Mouse (Mus musculus) MEL-GATA-1-ER (cell line): Measurements from ENCODE around the gene Ccdc141.

Experiments
- DNase-seq: peaks from one replicate; pipeline ENCODE4 v3.0.0-alpha.2; 2012; ENCODE audit warnings: low read depth; ENCODE audit errors: extremely low read depth

Gene Ccdc141

DNA sequence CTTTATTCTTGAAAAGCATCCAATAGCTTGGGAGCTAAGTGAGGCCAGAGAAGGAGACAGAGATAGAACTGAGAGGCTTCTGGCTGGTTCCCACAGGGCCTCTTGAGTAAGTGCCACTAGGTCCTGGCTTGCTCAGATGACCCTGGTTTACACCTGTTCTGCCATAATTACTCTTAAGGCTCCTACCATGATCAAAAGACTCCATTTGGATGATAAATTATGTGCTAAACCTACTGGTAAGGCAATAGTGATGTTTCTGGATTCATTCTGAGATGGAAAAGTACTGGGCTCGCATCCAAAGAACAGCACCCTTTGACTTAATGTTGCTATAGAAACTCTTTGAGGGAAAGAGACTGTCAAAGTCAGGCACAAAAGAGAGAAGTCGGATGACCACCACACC, 3.9 kb upstream of the Ccdc141 start:
- DNase-seq, result no peak

DNA sequence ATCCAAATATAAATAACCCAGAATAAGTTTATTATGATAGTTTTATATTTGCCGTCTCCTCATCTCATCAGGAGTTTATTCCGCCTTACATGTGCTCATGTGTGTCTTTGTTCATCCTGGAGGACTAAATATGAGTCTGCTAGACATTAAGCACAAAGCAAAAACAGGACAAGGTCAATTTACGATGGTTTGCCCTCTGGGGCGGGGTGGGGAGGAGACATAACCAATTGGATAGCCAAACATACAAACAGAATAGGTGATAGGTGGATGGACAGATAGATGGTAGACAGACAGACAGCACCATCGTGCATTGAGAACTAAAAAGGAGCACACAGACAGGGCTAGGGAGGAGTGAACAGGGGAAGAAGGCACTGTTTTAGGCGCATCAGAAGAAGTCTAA, 3.4 kb upstream of the Ccdc141 start:
- no peak for DNase-seq

DNA sequence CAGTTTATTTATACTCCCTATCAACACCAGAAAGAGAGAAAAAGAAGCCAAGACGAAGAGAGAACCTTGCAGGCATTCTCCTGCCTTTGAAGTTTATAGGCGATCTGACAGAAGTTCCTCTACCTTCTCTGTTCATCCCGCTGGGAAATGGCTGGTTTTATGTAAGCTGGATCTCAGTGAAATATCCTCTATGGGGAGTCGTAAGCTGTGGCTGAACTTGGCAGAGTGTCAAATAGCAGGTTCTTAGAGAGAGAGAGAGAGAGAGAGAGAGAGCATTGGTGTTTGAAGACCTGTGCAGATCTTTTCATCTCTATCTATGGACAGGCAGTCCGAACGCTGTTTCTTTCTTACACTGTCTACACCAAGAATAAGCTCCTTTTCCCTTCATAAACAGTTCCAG, 2.9 kb upstream of the Ccdc141 start:
- DNase-seq, result no peak

DNA sequence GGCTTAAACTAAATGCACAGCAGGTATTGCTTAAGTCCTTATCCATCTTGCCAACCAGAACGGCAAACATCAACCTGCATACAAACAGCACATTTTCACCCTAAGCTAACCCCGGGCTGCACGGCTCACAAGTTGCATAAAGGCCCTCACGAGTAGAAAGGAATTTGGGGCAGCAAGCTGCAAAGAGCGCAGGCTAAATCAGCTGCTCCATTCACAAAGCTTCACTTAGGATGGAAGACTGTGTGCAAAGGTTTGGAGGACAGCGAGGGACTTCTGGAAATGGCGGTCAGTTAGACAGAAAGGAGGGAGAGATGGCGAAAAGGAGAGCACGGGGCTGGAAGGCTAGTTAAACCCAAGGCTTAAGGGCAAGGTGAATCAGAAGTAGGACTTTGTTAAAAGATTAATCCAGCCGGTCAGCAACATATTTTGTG, 1.8 kb upstream of the Ccdc141 start:
- no peak for DNase-seq

DNA sequence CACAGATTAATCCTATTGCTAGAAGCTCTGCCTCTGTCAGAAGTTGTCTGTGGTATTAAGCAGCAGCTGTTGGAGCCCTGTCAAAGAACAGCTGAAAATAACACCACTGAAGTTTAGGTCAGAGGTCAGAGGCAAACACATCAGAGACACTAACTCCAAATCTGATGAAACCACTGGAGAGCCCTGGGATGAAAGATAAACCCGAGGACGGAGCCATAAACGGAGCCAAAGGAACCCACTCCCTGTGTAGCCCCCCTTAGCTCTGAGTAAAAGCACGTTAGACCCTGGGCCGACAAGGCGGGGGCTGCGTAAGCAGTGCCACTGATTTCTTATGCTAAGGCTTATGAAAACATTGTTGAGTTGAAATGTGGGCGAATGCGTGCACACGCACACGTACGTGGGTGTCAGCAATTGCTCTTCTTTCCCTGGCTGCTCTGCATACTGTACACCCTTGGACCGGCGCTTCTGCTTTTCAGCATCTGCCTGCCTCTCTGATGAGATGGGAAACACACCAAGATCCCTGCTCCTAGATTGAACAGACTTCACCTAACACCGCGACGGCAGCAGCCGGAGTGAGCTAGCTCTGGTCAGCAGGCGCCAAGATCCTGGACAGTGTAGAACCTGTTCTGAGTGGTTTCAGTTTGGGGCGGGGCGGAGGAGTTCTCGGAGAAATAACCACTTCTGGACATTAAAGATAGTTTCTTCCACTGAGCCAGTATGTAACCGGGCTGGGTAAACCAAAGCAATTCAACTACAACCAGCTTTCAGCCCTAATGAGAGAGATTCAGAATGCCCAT, 1.2 kb upstream of the Ccdc141 start:
- no peak for DNase-seq

DNA sequence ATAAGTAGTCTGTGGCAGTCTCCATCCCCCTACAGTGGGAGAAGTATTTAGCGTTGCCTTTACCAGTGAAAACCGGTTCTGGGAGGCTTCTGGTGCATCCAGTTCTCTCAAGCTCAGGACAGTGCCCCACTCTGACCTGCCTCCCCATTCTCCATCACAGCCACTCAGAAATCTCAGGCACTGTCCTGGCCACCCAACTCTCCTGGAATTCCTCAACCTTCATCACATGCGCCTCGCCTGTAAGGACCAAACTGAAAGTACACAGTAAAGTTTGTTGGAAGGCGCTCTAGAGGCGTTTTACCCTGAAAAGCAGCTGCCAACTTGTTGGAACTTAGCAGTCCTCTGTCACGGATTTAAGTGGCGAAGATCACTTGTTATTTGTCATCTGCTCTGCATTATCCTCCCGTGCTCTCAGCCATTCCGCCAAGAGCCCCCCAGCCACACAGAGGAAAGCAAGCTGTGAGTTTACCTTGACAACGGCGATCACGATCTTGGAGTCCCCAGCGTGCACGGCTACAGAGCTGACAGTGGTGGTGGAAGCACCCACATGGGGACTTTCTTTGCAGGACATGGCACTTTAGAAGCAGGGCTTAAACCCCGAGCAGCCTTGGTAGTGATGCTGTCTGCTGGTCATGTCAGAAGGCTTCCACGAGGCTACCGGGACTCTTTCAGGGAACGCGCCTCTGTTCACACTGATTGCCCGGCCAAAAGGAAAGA, 362 bp downstream of the Ccdc141 start:
- no peak for DNase-seq

DNA sequence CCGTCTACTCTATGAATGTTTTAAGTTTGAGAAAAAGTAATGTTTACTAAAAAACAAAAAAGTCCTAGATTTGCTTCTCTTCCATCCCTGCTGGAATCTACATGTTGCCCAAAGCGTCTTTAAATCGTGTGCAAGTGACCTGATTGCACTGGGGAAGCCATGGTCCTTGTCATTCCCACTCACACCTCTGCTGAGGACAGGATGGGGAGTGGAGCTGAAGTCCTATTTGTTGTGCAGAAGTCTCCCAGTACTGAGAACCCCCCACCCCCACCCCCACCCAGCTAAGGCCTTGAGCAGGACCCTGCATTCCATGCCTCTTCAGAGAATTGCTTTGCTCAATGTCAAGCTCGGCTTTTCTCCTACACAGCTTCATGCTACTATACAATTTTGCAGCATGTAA, 1.2 kb downstream of the Ccdc141 start:
- DNase-seq, result no peak

DNA sequence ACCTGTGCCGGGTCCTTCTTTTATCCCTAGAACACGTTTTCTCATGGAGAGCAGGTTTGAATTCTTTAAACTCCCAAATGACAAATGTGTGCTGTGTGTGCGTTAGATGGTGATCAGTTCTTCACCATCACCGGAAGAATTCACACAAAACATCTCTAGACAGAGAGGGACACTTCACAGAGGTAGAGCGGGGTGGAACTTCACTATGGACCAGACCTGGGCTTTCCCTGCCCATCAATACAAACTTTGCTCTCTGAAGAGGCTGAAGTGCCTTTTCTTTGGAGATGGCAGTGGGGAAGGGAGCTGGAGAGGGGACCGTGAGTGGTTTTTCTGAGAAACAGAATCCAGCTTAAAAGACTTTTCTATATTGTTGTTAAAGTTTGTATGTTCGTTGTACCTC, 1.7 kb downstream of the Ccdc141 start:
- DNase-seq, result no peak

DNA sequence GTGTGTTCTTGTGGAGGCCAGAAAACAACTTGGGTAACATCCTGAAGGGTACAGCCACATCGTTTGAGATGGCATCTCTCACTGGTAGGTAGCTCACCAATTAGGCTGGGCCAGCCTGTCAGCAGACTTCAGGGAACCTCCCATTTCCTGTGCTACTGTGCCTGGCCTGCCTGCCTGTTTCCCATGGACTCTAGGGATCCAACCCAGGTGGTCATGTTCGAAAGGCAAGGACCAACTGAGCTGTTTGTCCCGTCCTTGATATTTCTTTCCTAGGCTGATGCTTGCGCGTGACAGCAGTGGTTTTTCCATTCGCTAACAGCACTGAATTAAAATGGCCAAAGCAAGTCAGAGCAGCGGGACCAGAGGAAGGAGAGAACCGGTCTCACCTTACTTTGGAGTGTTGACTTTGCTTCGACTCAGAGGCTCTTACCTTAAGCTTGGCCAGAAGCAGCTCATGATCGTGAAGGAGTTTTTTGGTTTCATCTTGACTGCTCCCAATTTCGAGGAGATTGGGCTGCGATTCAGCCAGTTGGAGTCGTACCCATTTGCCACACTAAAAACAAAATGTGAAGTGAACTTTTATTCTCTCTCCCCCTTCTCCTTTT, 2.3 kb downstream of the Ccdc141 start:
- no peak for DNase-seq

DNA sequence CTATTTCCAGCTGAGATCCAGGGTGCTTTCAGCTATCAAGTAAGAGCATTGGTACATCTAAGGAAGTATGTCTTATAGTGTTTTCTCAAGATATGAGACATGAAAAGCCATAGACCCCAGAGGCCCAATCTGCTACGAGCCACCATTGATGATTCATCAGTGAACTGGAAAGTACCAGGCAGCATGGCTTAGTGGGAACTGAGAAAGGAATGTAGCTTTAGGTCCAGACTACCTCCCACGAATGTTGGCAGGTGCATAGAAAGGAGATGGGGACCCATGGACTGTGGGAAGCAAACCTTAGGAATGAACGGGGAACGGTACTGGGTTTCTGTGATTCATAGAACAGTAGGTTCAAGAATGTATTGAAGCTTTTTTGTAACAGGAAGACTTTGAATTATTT, 4.1 kb downstream of the Ccdc141 start:
- no peak for DNase-seq

GRCm38 (mm10) chr2:77164662-77165061, 5.8 kb downstream of the Ccdc141 start:
- no peak for DNase-seq

- no peak for DNase-seq
Measured at GRCm38 (mm10) chr2:77163381-77163780, 7.1 kb downstream of the Ccdc141 start.

GRCm38 (mm10) chr2:77162135-77162534, 8.3 kb downstream of the Ccdc141 start:
- DNase-seq, result no peak

DNA sequence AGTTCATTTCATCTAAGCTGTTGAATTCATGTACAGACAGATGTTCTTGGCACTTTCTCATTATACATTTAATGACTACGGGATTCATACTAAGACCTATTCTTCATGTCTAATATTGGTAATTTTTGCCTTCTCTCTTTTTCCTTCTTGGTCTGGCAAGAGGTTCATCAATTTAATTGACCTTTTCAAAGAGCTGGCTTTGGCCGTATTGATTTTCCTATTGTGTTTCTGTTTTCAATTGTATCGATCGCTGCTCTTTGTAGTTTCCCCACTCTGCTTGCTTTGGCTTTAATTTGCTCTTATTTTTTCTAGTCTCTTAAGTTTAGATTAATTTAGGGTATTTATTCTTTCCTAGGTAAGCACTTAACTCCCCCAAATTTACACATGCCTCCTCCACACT, 12.9 kb downstream of the Ccdc141 start:
- DNase-seq, result no peak

- DNase-seq, result peak; percentile 61
Measured at GRCm38 (mm10) chr2:77154080-77154479, 16.4 kb downstream of the Ccdc141 start.

DNA sequence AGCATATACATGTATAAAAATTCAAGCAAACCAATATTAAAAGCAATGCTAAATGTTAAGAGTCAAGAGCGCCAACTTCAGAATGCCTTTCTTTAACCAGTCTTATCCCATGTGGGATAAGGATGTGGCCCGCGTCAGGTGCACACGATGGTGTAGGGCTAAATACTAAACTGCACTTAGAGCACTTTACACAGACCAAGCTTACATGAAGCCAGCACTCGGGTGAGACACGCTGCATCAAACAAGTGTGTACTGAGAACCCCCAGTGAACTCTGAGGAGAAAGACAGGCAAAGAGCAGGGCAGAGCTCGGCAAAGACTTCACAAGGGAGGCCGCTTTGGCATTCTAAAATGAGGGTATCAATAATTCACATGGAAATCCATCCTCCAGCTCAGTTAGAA, 19.2 kb downstream of the Ccdc141 start:
- DNase-seq, result no peak

- DNase-seq, result no peak
Measured at GRCm38 (mm10) chr2:77149576-77149975, 20.9 kb downstream of the Ccdc141 start.

DNA sequence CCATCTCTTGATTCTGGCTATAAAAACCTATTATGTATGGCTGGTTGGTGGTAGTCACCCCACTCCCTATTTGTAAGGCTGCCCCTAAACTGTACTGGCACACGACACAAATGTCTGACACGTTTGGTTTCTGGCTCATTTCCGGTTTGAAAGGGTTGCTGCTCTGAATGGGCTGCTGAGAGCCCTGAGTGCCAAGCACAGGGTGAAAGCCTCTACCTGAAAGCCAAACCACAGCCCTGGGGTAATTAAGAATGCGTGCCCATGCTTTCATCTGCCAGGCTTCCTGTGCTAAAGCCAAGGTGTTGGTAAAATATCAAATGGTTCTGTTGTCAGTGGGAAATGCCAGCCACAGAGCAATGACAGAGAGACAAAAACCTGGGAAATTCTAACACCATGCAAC, 22.2 kb downstream of the Ccdc141 start:
- DNase-seq, result no peak

- no peak for DNase-seq
Measured at GRCm38 (mm10) chr2:77146968-77147367, 23.5 kb downstream of the Ccdc141 start.

DNA sequence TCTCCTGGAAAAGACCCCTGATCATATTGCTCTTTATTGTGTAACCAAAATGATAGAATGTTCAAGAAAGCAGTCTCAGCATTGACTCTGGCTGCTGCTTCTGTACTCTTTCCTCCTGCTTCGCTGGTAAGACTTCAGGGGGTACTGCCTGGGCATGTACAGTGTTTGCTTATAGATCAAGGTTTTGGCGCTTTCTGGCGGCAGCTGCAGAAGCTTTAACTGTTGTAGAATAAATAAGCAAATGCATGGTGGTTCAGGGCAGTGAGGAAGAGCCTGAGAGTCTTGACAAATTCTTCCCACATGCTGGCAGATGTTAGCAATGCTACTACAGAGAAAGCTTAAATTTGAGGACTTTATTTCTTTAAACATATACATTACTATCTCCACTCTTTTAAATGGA, 24.1 kb downstream of the Ccdc141 start:
- no peak for DNase-seq

- DNase-seq, result no peak
Measured at GRCm38 (mm10) chr2:77143536-77143935, 26.9 kb downstream of the Ccdc141 start.

DNA sequence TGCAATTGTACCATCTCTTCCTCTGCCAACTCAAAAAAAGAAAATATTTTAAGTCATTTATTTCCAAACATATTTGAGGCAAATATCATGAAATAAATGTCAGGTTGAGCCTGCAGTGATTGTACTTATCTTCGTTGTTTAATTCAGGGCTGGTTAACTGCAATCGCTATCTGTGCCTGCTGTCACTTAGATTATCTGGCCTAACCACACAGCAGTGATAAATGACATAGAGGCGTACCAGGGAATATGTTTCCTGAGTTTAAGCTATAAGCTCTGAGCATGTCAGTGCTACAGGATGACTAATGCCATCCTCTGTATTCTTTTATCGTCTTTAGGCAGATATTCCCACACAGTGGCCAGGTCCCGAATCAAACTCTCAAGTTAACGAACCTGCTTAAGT, 31.6 kb downstream of the Ccdc141 start:
- no peak for DNase-seq

DNA sequence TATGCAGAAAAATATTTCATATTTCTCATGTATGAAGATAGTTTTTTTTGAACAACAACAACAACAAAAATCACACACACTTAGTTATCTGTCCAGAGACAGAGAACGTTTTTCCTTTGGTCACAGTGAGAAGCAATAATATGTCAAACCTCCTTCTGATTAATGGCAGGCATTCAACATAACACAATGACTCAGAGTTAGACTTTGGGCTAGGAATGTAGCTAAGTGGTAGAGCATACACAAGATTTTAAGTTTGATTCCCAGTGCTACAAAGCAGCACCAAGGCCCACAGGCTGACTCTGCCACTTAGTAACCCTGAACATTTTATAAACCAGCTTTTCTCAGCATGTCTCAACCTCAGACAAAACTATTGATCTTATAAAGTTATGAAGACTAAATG, 35.5 kb downstream of the Ccdc141 start:
- DNase-seq, result no peak
